Mouse (Mus musculus) myocyte (in vitro differentiated cells): ENCODE results near the gene Ankrd63.

Experiments used
- POLR2A ChIP-seq: IDR thresholded peaks from one replicate; pipeline ENCODE4 v1.6.1; 2011; ENCODE audit warnings: low read depth, mild to moderate bottlenecking, control low read depth, moderate library complexity; ENCODE audit not compliant: insufficient read length
- SRF ChIP-seq: IDR thresholded peaks from one replicate; pipeline ENCODE4 v1.6.1; 2011; ENCODE audit warnings: low read depth; ENCODE audit not compliant: control insufficient read depth, insufficient read length
- TCF12 ChIP-seq: IDR thresholded peaks from one replicate; pipeline ENCODE4 v1.6.1; 2011; ENCODE audit warnings: mild to moderate bottlenecking, control low read depth; ENCODE audit not compliant: poor library complexity, insufficient read depth, severe bottlenecking
- USF1 ChIP-seq: IDR thresholded peaks from one replicate; pipeline ENCODE4 v1.6.1; 2011; ENCODE audit warnings: low read depth, mild to moderate bottlenecking, control low read depth, moderate library complexity

- TF ChIP-seq USF1: no peak
- TF ChIP-seq POLR2A: no peak
- no peak for TF ChIP-seq TCF12
- TF ChIP-seq SRF: no peak
Measured at GRCm38 (mm10) chr2:118679577-118679976, 24.2 kb downstream of the Ankrd63 start.
